Mouse (Mus musculus) cerebellum, postnatal 36 days (tissue): ENCODE results near the gene Kansl1.

Experiments
- DNase-seq, 2 experiments: peaks; one replicate each; pipeline ENCODE4 v3.0.0; 2021 to 2022; ENCODE audit warnings: mixed read lengths in 2 of 2

Gene Kansl1

GRCm38 (mm10) chr11:104303088-104303960 is 165.3 kb downstream of the Kansl1 start:
- no peak for DNase-seq

- DNase-seq, result no peak
Measured at GRCm38 (mm10) chr11:104302628-104303027, 166.0 kb downstream of the Kansl1 start.

GRCm38 (mm10) chr11:104297671-104298070 is 171.0 kb downstream of the Kansl1 start:
- no peak for DNase-seq

- no peak for DNase-seq
Measured at GRCm38 (mm10) chr11:104295656-104296055, 173.0 kb downstream of the Kansl1 start.

- no peak for DNase-seq
Measured at GRCm38 (mm10) chr11:104295145-104295544, 173.5 kb downstream of the Kansl1 start.

GRCm38 (mm10) chr11:104293241-104293640 is 175.4 kb downstream of the Kansl1 start:
- no peak for DNase-seq

GRCm38 (mm10) chr11:104292443-104293220 is 176.0 kb downstream of the Kansl1 start:
- DNase-seq, result no peak

- DNase-seq, result peak; percentile 80 to 85
Measured at GRCm38 (mm10) chr11:104289199-104290031, 179.2 kb downstream of the Kansl1 start.

GRCm38 (mm10) chr11:104288835-104289198 is 179.8 kb downstream of the Kansl1 start:
- peak; percentile 88 to 89 for DNase-seq

- DNase-seq, result no peak
Measured at GRCm38 (mm10) chr11:104287113-104287512, 181.5 kb downstream of the Kansl1 start.
